Mouse (Mus musculus) G1E-ER4 (cell line): Measurements from ENCODE around the gene Pcsk1n. TPM values are rescaled to one million over a fixed set of nuclear protein-coding genes. Genes with fewer than 3 reads are reported as not detected.

ENCODE experiments used
- GATA1 ChIP-seq: IDR thresholded peaks from one replicate; pipeline ENCODE4 v1.8.0; 2012; ENCODE audit warnings: low read length, inconsistent platforms
- polyA plus RNA-seq: library from polyadenylated mRNA; stranded (reverse); fragments of >175 nt; gene quantifications from 2 replicates; pipeline ENCODE4 v1.2.3, GENCODE M21; 2012

Pcsk1n gene
- polyA plus RNA-seq, 1 experiment = not detected

- TF ChIP-seq GATA1 = no peak
These were observed 8.7 kb downstream of the Pcsk1n start, which contains the start of gene Eras for GRCm38 (mm10) chrX:7928270-7928790. Gene Eras (minus strand): TSS chrX:7928607.

GRCm38 (mm10) chrX:7936874-7937273 lies 17.3 kb downstream of the Pcsk1n start:
- no peak for TF ChIP-seq GATA1

GRCm38 (mm10) chrX:7937667-7938066 lies 18.0 kb downstream of the Pcsk1n start:
- no peak for TF ChIP-seq GATA1

GRCm38 (mm10) chrX:7945618-7946017 lies 26.0 kb downstream of the Pcsk1n start:
- no peak for TF ChIP-seq GATA1

- no peak for TF ChIP-seq GATA1
These were observed 27.7 kb downstream of the Pcsk1n start, which contains the start of gene Hdac6 for GRCm38 (mm10) chrX:7947108-7947899. Gene Hdac6 (minus strand): TSS chrX:7947889.

GRCm38 (mm10) chrX:7947900-7948492 lies 28.4 kb downstream of the Pcsk1n start:
- no peak for TF ChIP-seq GATA1

- no peak for TF ChIP-seq GATA1
These were observed 30.5 kb downstream of the Pcsk1n start for GRCm38 (mm10) chrX:7950091-7950490.

GRCm38 (mm10) chrX:7958868-7959267 lies 39.2 kb downstream of the Pcsk1n start:
- TF ChIP-seq GATA1 = no peak

- peak; percentile 20 for TF ChIP-seq GATA1
These were observed 44.4 kb downstream of the Pcsk1n start for GRCm38 (mm10) chrX:7963829-7964626.

GRCm38 (mm10) chrX:7966161-7966560 lies 46.5 kb downstream of the Pcsk1n start:
- no peak for TF ChIP-seq GATA1

GRCm38 (mm10) chrX:7967596-7968201 lies 48.1 kb downstream of the Pcsk1n start:
- TF ChIP-seq GATA1 = no peak

- TF ChIP-seq GATA1 = peak; percentile 59
These were observed 48.6 kb downstream of the Pcsk1n start for GRCm38 (mm10) chrX:7968226-7968625.

- TF ChIP-seq GATA1 = no peak
These were observed 49.3 kb downstream of the Pcsk1n start for GRCm38 (mm10) chrX:7968899-7969298.

GRCm38 (mm10) chrX:7971292-7971691 lies 51.7 kb downstream of the Pcsk1n start:
- peak; percentile 23 for TF ChIP-seq GATA1

Other genes with a start within 250 kb of the Pcsk1n start
- 8.9 and 13.9 TPM in 2 replicates for gene Plp2, start 248.4 kb upstream of the Pcsk1n start, polyA plus RNA-seq
- gene Magix, start 238.6 kb upstream of the Pcsk1n start, polyA plus RNA-seq = not detected in 2 replicates
- 6.1 and 9.3 TPM in 2 replicates for gene Gpkow, start 222.7 kb upstream of the Pcsk1n start, polyA plus RNA-seq
- gene Wdr45, start 205.5 kb upstream of the Pcsk1n start, polyA plus RNA-seq = 14.2 and 17.0 TPM in 2 replicates
- gene Gm45208, start 197.6 kb upstream of the Pcsk1n start, polyA plus RNA-seq = 1.5 and 4.7 TPM in 2 replicates
- gene Praf2, start 191.4 kb upstream of the Pcsk1n start, polyA plus RNA-seq = 9.2 and 10.4 TPM in 2 replicates
- gene Ccdc120, start 168.9 kb upstream of the Pcsk1n start, polyA plus RNA-seq = 9.6 and 11.4 TPM in 2 replicates
- 36.2 and 43.7 TPM in 2 replicates for gene Tfe3, start 157.3 kb upstream of the Pcsk1n start, polyA plus RNA-seq
- gene Gripap1, start 130.1 kb upstream of the Pcsk1n start, polyA plus RNA-seq = 23.3 and 28.3 TPM in 2 replicates
- gene Kcnd1, start 97.5 kb upstream of the Pcsk1n start, polyA plus RNA-seq = 0.22 and 0.31 TPM in 2 replicates
- 71.5 and 82.8 TPM in 2 replicates for gene Otud5, start 78.5 kb upstream of the Pcsk1n start, polyA plus RNA-seq
- gene Pim2, start 41.6 kb upstream of the Pcsk1n start, polyA plus RNA-seq = 14.2 and 14.5 TPM in 2 replicates
- 60.7 and 69.5 TPM in 2 replicates for gene Slc35a2, start 35.8 kb upstream of the Pcsk1n start, polyA plus RNA-seq
- 179 and 197 TPM in 2 replicates for gene Pqbp1, start 20.6 kb upstream of the Pcsk1n start, polyA plus RNA-seq
- 129 and 177 TPM in 2 replicates for gene Timm17b, start 20.5 kb upstream of the Pcsk1n start, polyA plus RNA-seq
- gene Gm10491, start 12.0 kb upstream of the Pcsk1n start, polyA plus RNA-seq = not detected in 2 replicates
- not detected in 2 replicates for gene Gm10490, start 10.3 kb upstream of the Pcsk1n start, polyA plus RNA-seq
- not detected in 2 replicates for gene Eras, start 8.8 kb downstream of the Pcsk1n start, polyA plus RNA-seq
- gene Hdac6, start 28.1 kb downstream of the Pcsk1n start, polyA plus RNA-seq = 2.6 and 3.2 TPM in 2 replicates
- gene Gata1, start 58.2 kb downstream of the Pcsk1n start, polyA plus RNA-seq = 1,486 and 2,392 TPM in 2 replicates
- not detected in 2 replicates for gene Glod5, start 98.7 kb downstream of the Pcsk1n start, polyA plus RNA-seq
- gene Suv39h1, start 154.9 kb downstream of the Pcsk1n start, polyA plus RNA-seq = 19.8 and 22.2 TPM in 2 replicates
- 177 and 230 TPM in 2 replicates for gene Was, start 170.7 kb downstream of the Pcsk1n start, polyA plus RNA-seq
- 39.6 and 40.4 TPM in 2 replicates for gene Wdr13, start 213.1 kb downstream of the Pcsk1n start, polyA plus RNA-seq
- gene Rbm3, start 226.1 kb downstream of the Pcsk1n start, polyA plus RNA-seq = 55.5 and 225 TPM in 2 replicates